Mouse (Mus musculus) thymus, adult 2 months (tissue): Measurements from ENCODE around the gene Sez6l.

ENCODE experiments used
- CTCF ChIP-seq: fragments of 200-500 bp; IDR thresholded peaks from 2 replicates; pipeline ENCODE4 v1.5.1; 2012; ENCODE audit warnings: mild to moderate bottlenecking, control low read depth, low read length, moderate library complexity, borderline replicate concordance; ENCODE audit not compliant: control insufficient read depth, poor library complexity, insufficient read depth; ENCODE audit errors: extremely low read depth
- POLR2A ChIP-seq: fragments of 200-500 bp; IDR thresholded peaks from 2 replicates; pipeline ENCODE4 v1.6.1; 2012; ENCODE audit warnings: mild to moderate bottlenecking, low read length, control low read depth, moderate library complexity; ENCODE audit not compliant: control insufficient read depth, poor library complexity, insufficient read depth; ENCODE audit errors: extremely low read depth

GRCm38 (mm10) chr5:112534146-112534545, 42.8 kb downstream of the Sez6l start:
- TF ChIP-seq CTCF = no peak
- TF ChIP-seq POLR2A = no peak
